Mouse (Mus musculus) limb, embryonic 12.5 days (tissue): ENCODE measurements at regions not wholly inside any gene's neighbourhood (a gene's known extent, or its start where the extent isn't known, plus 50 kb on each side); places are given as distances from the start of the nearest gene placed in this dataset.

Experiments
- ATAC-seq: fragments of 200-750 bp; cut with Nextera tagmentation; 2 replicates; pipeline ENCODE4 v1.8.0; 2017; ENCODE audit warnings: low read depth, moderate TSS enrichment; ENCODE audit not compliant: insufficient number of reproducible peaks, insufficient read depth, low FRiP score, low TSS enrichment
- H3K27ac ChIP-seq: fragments of 300-500 bp; sonication (generic); 2 replicates; pipeline ENCODE4 v1.5.1; 2016; ENCODE audit warnings: mild to moderate bottlenecking, moderate library complexity
- H3K27me3 ChIP-seq: fragments of 300-500 bp; sonication (generic); 2 replicates; pipeline ENCODE4 v1.6.1; 2016; ENCODE audit warnings: mild to moderate bottlenecking, moderate library complexity
- H3K36me3 ChIP-seq: fragments of 300-500 bp; sonication (generic); 2 replicates; pipeline ENCODE4 v1.6.1; 2016; ENCODE audit warnings: mild to moderate bottlenecking, moderate library complexity
- H3K4me1 ChIP-seq: fragments of 300-500 bp; sonication (generic); replicated peaks from 2 replicates; pipeline ENCODE4 v1.6.1; 2016
- H3K4me2 ChIP-seq: fragments of 300-500 bp; sonication (generic); 2 replicates; pipeline ENCODE4 v1.6.1; 2016; ENCODE audit warnings: mild to moderate bottlenecking, moderate library complexity
- H3K4me3 ChIP-seq: fragments of 300-500 bp; sonication (generic); replicated peaks from 2 replicates; pipeline ENCODE4 v1.5.1; 2016; ENCODE audit warnings: mild to moderate bottlenecking
- H3K9ac ChIP-seq: fragments of 300-500 bp; sonication (generic); replicated peaks from 2 replicates; pipeline ENCODE4 v1.6.1; 2016; ENCODE audit warnings: mild to moderate bottlenecking, moderate library complexity
- H3K9me3 ChIP-seq: fragments of 300-500 bp; sonication (generic); 2 replicates; pipeline ENCODE4 v1.6.1; 2016; ENCODE audit warnings: mild to moderate bottlenecking, moderate library complexity
- WGBS: fragments of 180-500 bp; shearing (Covaris S2); methylation state at CpG from one replicate; pipeline ENCODE4 v1.1.7; 2016; 5-methylcytosine and 5-hydroxymethylcytosine counted together

- Histone ChIP-seq H3K4me3 (no peak overlapping the region), H3K4me2 (no peak overlapping the region), H3K27me3 (no peaks in the 10 kb centered on the region), H3K9me3 (peaks cover 10% of the 10 kb centered on the region; the same call in 1 of the 2 replicates), H3K36me3 (no peaks in the 10 kb centered on the region), H3K9ac (no peak overlapping the region), H3K27ac (no peak overlapping the region), H3K4me1 (no peaks in the 10 kb centered on the region)
- 84% methylated on average over 4 of the region's 4 CpGs for WGBS
- no peak for ATAC-seq
Observed at GRCm38 (mm10) chr5:126964577-126964976, 277.0 kb upstream of the Tmem132c start.

GRCm38 (mm10) chr5:126967076-126967475 lies 274.5 kb upstream of the Tmem132c start:
- Histone ChIP-seq H3K27me3 (no peaks in the 10 kb centered on the region), H3K27ac (no peak overlapping the region), H3K4me1 (no peaks in the 10 kb centered on the region), H3K4me3 (no peak overlapping the region), H3K9ac (no peak overlapping the region), H3K36me3 (no peaks in the 10 kb centered on the region), H3K4me2 (no peak overlapping the region), H3K9me3 (0 out of 2 replicates have a peak, but pooled peaks cover 3% of the 10 kb centered on the region)
- WGBS: 90% methylated on average over 4 of the region's 4 CpGs
- ATAC-seq: no peak

- ATAC-seq: no peak
- Histone ChIP-seq H3K9ac (no peak overlapping the region), H3K27me3 (no peaks in the 10 kb centered on the region), H3K9me3 (0 out of 2 replicates have a peak, but pooled peaks cover 3% of the 10 kb centered on the region), H3K4me2 (no peak overlapping the region), H3K4me1 (no peaks in the 10 kb centered on the region), H3K27ac (no peak overlapping the region), H3K36me3 (no peaks in the 10 kb centered on the region), H3K4me3 (no peak overlapping the region)
- 85% methylated on average over 8 of the region's 8 CpGs for WGBS
Observed at GRCm38 (mm10) chr5:126969373-126969772, 272.2 kb upstream of the Tmem132c start.

- H3K9ac ChIP-seq: no peak overlapping the region
- no peaks in the 10 kb centered on the region for H3K27me3 ChIP-seq
- H3K36me3 ChIP-seq: no peaks in the 10 kb centered on the region
- WGBS: 65% methylated on average over 2 of the region's 2 CpGs
- no peak for ATAC-seq
- no peaks in the 10 kb centered on the region for H3K4me1 ChIP-seq
- no peaks in the 10 kb centered on the region for H3K9me3 ChIP-seq
- H3K4me3 ChIP-seq: no peak overlapping the region
- no peak overlapping the region for H3K4me2 ChIP-seq
- H3K27ac ChIP-seq: no peak overlapping the region
Observed at GRCm38 (mm10) chr5:126971284-126971683, 270.3 kb upstream of the Tmem132c start.

GRCm38 (mm10) chr5:126971981-126972380 lies 269.6 kb upstream of the Tmem132c start:
- no peak overlapping the region for H3K4me3 ChIP-seq
- no peaks in the 10 kb centered on the region for H3K27me3 ChIP-seq
- no peaks in the 10 kb centered on the region for H3K4me1 ChIP-seq
- ATAC-seq: no peak
- H3K9me3 ChIP-seq: no peaks in the 10 kb centered on the region
- WGBS: 77% methylated on average over 1 of the region's 1 CpGs
- no peak overlapping the region for H3K4me2 ChIP-seq
- no peak overlapping the region for H3K27ac ChIP-seq
- no peak overlapping the region for H3K9ac ChIP-seq
- H3K36me3 ChIP-seq: no peaks in the 10 kb centered on the region

- Histone ChIP-seq H3K4me3 (no peak overlapping the region), H3K27me3 (no peaks in the 10 kb centered on the region), H3K9me3 (peaks cover 3% of the 10 kb centered on the region; the same call in 1 of the 2 replicates), H3K4me2 (no peak overlapping the region), H3K9ac (no peak overlapping the region), H3K4me1 (no peaks in the 10 kb centered on the region), H3K27ac (no peak overlapping the region), H3K36me3 (no peaks in the 10 kb centered on the region)
- WGBS: 22% methylated on average over 3 of the region's 3 CpGs
- ATAC-seq: no peak
Observed at GRCm38 (mm10) chr5:126973425-126973824, 268.2 kb upstream of the Tmem132c start.

- whole genome bisulfite sequencing: 88% methylated on average over 3 of the region's 3 CpGs
- H3K4me1 ChIP-seq: no peaks in the 10 kb centered on the region
- ATAC-seq: no peak
- H3K27me3 ChIP-seq: no peaks in the 10 kb centered on the region
- H3K9ac ChIP-seq: no peak overlapping the region
- no peaks in the 10 kb centered on the region for H3K36me3 ChIP-seq
- no peak overlapping the region for H3K27ac ChIP-seq
- H3K4me2 ChIP-seq: no peak overlapping the region
- H3K4me3 ChIP-seq: no peak overlapping the region
- H3K9me3 ChIP-seq: peaks cover 6% of the 10 kb centered on the region; the same call in 1 of the 2 replicates
Observed at GRCm38 (mm10) chr5:126974565-126974964, 267.0 kb upstream of the Tmem132c start.

- ATAC-seq: no peak
- 49% methylated on average over 6 of the region's 6 CpGs for WGBS
Observed at GRCm38 (mm10) chr5:126995577-126995976, 246.0 kb upstream of the Tmem132c start.

GRCm38 (mm10) chr5:127014166-127014565 lies 227.4 kb upstream of the Tmem132c start:
- no peak overlapping the region for H3K27ac ChIP-seq
- no peak for ATAC-seq
- H3K4me3 ChIP-seq: no peak overlapping the region
- H3K36me3 ChIP-seq: no peaks in the 10 kb centered on the region
- H3K27me3 ChIP-seq: no peaks in the 10 kb centered on the region
- peaks cover 5% of the 10 kb centered on the region; the same call in 1 of the 2 replicates for H3K9me3 ChIP-seq
- 76% methylated on average over 3 of the region's 3 CpGs for WGBS
- H3K4me2 ChIP-seq: no peak overlapping the region
- H3K4me1 ChIP-seq: no peaks in the 10 kb centered on the region
- H3K9ac ChIP-seq: no peak overlapping the region

More at GRCm38 (mm10) chr5:126995577-126995976, 246.0 kb upstream of the Tmem132c start:
- Histone ChIP-seq H3K27ac (no peak overlapping the region), H3K36me3 (no peaks in the 10 kb centered on the region), H3K9ac (no peak overlapping the region), H3K4me2 (no peak overlapping the region), H3K4me1 (no peaks in the 10 kb centered on the region), H3K9me3 (no peaks in the 10 kb centered on the region), H3K27me3 (no peaks in the 10 kb centered on the region), H3K4me3 (no peak overlapping the region)

- peak; percentile 59; the same call in 1 of the 2 replicates for ATAC-seq
- H3K27me3 ChIP-seq: no peaks in the 10 kb centered on the region
- 52% methylated on average over 4 of the region's 4 CpGs for WGBS
- no peak overlapping the region for H3K27ac ChIP-seq
- H3K4me1 ChIP-seq: no peaks in the 10 kb centered on the region
- no peak overlapping the region for H3K4me3 ChIP-seq
- H3K4me2 ChIP-seq: no peak overlapping the region
- no peaks in the 10 kb centered on the region for H3K36me3 ChIP-seq
- H3K9ac ChIP-seq: no peak overlapping the region
- H3K9me3 ChIP-seq: peaks cover 5% of the 10 kb centered on the region; the same call in 1 of the 2 replicates
Observed at GRCm38 (mm10) chr5:127016467-127017060, 225.0 kb upstream of the Tmem132c start.

- H3K27me3 ChIP-seq: no peaks in the 10 kb centered on the region
- H3K4me3 ChIP-seq: no peak overlapping the region
- no peaks in the 10 kb centered on the region for H3K4me1 ChIP-seq
- no peaks in the 10 kb centered on the region for H3K36me3 ChIP-seq
- no peak overlapping the region for H3K4me2 ChIP-seq
- H3K9ac ChIP-seq: no peak overlapping the region
- 88% methylated on average over 4 of the region's 4 CpGs for WGBS
- peaks cover 5% of the 10 kb centered on the region; the same call in 1 of the 2 replicates for H3K9me3 ChIP-seq
- no peak overlapping the region for H3K27ac ChIP-seq
- ATAC-seq: no peak
Observed at GRCm38 (mm10) chr5:127017971-127018370, 223.6 kb upstream of the Tmem132c start.

GRCm38 (mm10) chr5:127036472-127036871 lies 205.1 kb upstream of the Tmem132c start:
- WGBS: 24% methylated on average over 5 of the region's 5 CpGs
- Histone ChIP-seq H3K4me2 (no peak overlapping the region), H3K4me1 (no peaks in the 10 kb centered on the region), H3K9ac (no peak overlapping the region), H3K9me3 (no peaks in the 10 kb centered on the region), H3K27me3 (no peaks in the 10 kb centered on the region), H3K4me3 (no peak overlapping the region), H3K27ac (no peak overlapping the region), H3K36me3 (no peaks in the 10 kb centered on the region)
- ATAC-seq: no peak
